Mouse (Mus musculus) kidney, postnatal 4 days (tissue): ENCODE results near the gene Chd2.
A peak's percentile ranks its signal among the peaks of the same experiment; 100 is the strongest.
"Not testable (repeated sequence)": the region's sequence is repeated elsewhere in the genome, so short reads cannot be mapped to it uniquely, and the experiment has no call there.

Experiments used
- DNase-seq, 2 experiments: peaks; one replicate each; pipeline ENCODE4 v3.0.0; 2021; ENCODE audit warnings: mixed read lengths in 2 of 2

Gene Chd2

GRCm38 (mm10) chr7:73541412-73542130 is at the start of gene Chd2:
Gene Chd2, minus strand, starts transcription at chr7:73541830.
- DNase-seq: peak; percentile 74 to 84

DNA sequence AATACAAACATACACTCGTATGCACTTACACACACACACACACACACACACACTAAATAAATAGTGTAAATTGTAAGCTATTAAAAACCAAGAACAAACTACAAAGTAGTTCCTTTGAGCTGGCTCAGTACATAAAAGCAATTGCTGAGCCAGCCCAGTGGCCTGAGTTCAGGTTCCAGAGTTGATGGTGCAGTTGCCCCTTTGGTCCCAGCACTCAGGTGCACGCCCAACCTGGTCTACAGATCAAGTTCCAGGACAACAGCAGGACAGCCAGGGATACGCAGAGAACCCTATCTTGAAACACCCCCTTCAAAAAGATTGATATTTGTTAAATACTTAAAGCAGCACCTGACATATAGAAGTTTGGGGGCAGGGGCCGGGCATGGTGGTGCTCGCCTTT is 49.1 kb upstream of the Chd2 start:
- no peak for DNase-seq

DNA sequence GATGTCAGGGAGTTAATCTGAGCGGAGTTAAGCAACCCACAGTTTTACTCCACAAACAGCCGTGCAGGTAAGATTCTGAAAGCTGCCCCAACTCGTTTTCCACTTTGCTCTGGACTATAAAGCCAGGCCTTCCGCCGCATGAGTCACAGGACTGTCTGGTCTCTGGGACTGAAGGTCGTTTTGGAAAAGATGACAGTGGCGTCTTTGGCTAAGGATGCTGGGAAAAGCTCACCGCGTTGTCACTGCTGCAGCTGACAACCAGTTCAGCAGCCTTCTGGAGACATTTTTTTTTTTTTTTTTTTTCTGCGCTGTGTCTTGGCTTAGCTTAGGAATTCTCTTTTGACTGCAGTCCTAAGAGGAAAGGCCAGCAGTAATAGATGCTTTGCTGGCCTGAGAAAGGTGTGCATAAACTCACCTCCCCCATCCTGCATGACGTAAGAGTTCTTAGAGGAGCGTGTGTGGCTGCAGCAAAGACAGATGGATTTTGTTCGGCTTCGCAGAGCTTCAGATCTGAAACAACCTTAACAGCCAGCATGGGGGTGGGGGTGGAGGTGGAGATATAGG is 47.7 kb upstream of the Chd2 start:
- peak in 1 of 2 experiments; percentile 59 for DNase-seq

- peak in 1 of 2 experiments; percentile 47 for DNase-seq
Measured at GRCm38 (mm10) chr7:73588351-73588906, 46.8 kb upstream of the Chd2 start.

DNA sequence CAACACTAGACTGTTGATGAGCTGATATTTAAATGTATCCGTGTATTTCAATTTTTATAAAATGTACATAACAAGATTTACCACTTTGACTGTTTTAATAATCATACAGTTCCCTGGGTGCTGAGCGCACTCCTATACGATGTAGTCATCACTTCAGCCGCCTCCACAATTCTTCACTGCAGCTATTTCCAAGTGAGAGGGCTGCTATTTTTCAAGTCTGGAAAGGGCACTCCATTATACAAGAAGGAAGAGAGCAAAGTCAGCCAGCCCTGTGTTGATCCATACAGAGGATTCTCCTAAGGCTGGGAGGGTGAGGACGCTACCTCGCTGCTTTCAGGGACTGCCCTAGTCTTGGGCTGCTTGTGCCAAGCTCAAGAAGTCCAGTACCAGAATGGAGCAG is 45.1 kb upstream of the Chd2 start:
- no peak for DNase-seq

DNA sequence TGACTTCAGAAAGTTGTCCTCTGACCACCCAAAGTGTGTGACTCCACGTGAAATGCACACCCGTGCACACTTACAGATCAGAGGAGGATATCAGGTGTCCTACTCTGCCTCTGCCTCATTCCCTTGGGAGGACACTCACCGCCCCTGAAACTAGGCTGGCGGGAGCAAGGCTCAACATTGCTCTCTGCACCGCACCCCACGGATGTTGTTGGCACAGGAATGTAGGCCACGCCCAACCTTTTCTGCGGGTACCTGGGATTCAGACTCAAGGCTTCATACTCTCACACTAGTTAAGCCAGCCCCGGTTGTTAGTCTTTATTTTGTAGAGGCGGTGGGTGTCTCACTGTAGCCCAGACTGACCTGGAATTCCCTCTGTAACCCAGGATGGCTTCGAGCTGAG is 44.6 kb upstream of the Chd2 start:
- peak in 1 of 2 experiments; percentile 33 for DNase-seq

DNA sequence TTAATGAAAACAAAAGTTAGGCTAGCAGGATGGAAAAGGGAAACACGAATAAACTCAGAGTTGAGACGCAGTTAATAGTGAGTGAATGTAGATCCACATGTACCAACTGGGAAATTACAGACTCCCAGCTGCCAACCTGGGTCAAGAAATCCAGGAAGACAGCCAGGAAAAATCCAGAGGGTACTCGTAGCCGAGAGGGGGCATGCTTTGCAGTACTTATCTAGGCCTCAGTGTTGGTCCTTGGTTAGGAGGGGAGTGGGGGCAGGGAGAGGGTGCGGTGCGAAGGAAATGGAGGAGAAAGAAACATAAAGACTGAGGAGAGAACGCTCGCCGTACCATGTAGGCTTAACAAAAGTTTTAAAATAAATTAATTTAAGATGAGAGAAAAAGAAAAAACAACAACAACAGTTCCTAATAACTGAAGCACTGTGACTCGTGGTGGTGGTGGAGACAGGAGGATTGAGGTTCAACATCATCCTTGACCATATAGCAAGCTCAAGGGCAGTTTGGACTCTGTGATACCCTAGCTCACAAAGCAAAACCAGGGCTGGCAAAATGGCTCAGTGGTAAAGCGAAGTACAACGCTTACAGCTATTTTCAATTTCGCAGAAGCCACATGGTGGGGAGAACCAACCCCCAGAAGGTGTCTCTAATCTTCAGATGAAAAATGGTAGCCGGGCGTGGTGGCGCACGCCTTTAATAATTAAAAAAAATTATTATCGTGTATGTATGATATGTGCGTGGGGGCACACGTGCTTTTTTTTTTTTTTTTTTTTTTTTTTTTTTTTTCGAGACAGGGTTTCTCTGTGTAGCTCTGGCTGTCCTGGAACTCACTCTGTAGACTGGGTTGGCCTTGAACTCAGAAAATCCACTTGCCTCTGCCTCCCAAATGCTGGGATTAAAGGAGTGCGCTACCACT is 43.7 kb upstream of the Chd2 start:
- DNase-seq: no peak

GRCm38 (mm10) chr7:73584009-73584995 is 42.7 kb upstream of the Chd2 start:
- peak; percentile 76 to 82 for DNase-seq

DNA sequence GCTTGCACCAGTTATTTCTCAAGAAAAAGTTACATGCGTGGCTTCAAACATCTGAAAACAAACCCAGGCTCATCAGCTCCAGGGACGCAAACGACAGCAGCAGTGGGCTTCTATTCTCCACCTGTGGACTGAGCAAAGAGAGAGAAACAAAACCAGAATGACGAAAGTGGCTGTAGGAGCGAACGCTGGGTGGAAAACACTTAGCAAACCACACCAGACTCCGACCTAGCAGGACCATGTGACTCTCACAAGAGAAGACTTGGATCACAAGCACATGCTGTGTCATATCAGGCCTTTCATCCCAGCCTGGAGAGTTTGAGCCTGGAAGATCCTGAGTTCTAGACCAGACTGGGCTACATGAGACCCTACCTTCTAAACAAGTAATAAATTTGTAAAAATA is 41.8 kb upstream of the Chd2 start:
- no peak for DNase-seq

GRCm38 (mm10) chr7:73581836-73582375 is 40.3 kb upstream of the Chd2 start:
- DNase-seq: no peak

- peak in 1 of 2 experiments; percentile 52 for DNase-seq
Measured at GRCm38 (mm10) chr7:73579072-73579731, 37.6 kb upstream of the Chd2 start.

DNA sequence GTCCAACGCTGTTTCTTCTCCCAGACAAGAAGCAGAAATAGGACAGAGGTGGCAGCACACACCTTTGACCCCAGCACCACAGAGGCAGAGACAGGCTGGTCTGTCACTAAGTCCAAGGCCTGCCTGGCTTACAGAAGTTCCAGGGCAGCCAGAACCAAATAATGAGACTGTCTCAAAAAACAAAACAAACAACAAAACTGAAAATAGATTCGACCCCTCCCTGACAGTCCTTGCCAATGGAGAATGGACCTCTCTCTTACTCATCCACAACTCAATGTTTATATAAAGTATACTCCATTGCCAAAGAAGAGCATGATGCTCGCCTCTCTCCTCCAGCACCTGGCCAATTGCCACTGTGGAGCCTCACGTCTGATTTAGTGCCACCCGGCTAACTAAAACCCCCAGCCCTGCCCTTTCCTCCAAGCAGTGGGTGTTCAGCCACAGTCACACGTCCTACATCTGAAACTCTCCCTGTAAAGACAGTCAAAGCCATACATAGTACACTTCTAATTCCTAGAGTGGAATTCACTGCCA is 36.3 kb upstream of the Chd2 start:
- no peak for DNase-seq

GRCm38 (mm10) chr7:73576101-73576936 is 34.7 kb upstream of the Chd2 start:
- no peak for DNase-seq

DNA sequence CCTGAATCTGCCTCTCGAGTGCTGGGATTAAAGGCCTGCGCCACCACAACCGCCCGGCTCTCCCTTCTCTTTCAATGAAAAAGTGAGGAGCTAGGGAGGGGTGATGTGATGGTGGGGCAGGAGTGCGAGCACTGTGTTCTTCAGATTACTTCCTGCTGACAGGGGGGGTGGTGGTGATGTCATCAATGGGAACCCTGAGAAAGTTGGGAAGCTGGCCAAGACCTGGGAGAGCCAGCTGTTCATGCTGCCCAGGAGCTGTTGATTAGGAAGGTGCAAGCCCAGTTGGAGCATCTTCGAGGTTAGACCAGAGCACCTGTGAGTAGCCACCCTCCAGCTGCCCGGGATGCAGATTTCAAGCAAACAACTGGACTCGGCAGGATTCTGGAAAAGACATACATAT is 33.6 kb upstream of the Chd2 start:
- no peak for DNase-seq

- not testable (repeated sequence) for DNase-seq
Measured at GRCm38 (mm10) chr7:73574673-73575072, 33.0 kb upstream of the Chd2 start.

DNA sequence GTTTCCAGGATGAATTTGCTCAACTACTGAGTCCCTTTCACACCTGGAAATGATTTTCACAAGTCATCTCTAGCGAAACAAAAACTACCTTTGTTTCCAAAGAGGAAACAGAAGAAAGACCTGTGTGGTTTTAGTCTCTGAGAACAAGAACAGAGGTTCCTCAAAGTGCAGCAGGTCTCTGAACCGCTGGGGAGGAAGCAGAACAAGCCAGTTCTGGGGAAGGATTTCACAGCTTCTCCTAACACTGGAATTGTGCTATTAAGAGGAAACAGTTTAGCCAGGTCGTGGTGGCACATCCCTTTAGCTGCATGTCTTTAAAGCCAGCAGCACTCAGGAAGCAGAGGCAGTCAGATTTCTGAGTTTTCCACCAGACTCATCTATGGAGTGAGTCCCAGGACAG is 30.9 kb upstream of the Chd2 start:
- DNase-seq: no peak

GRCm38 (mm10) chr7:73568801-73569403 is 27.3 kb upstream of the Chd2 start:
- DNase-seq: no peak

DNA sequence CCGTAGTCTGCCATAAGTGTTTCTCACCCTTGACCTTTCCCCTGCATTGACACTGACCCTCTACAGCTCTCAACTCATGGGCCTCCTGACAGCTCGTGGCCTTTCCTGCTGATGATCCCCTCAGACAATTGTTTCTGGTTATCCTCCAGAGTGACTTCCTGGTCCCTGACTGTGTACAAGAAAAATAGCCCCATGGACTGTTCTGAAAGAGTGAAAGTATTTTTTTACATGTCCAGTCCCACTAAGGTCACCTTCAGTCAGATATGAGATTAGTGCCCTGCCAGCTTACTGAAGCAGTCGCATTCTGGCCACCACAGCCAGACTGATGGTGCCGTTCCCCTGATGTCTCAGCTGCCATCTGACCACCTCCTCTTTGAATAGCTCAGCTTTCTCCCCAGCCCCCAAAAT is 26.1 kb upstream of the Chd2 start:
- no peak for DNase-seq

DNA sequence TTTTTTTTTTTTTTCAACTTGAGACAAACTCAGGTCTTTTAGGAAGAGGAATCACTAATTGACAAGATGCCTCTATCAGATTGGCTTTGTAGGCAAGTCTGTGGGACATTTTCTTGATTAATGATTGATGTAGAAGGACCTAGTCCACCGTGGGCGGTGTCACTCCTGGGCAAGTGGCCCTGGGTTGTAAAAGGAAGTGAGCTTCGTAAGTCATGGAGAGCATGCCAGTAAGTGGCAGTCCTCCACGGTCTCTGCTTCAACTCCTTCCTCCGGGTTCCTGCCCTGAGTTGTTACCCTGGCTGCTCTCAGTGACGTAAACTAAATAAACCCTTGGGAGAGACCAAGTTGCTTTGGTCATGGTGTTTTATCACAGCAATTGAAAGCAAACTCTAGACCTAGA is 22.5 kb upstream of the Chd2 start:
- peak in 1 of 2 experiments; percentile 25 for DNase-seq
